Mouse (Mus musculus) monocyte, adult 5-6 weeks (primary cell): ENCODE measurements around the gene Sarm1. TPM values are rescaled to one million over a fixed set of nuclear protein-coding genes. Genes with fewer than 3 reads are reported as not detected.

Experiments
- ATAC-seq: fragments of 153-309, 156-312 bp; replicated peaks from 2 replicates; pipeline ENCODE4 v1.8.0; 2017; ENCODE audit warnings: mild to moderate bottlenecking; ENCODE audit not compliant: low TSS enrichment, insufficient number of reproducible peaks, severe bottlenecking, poor library complexity, low FRiP score
- total RNA-seq: library from RNA; stranded (forward); fragments of 200-1000, 200-491, 200-594 nt; gene quantifications from 3 replicates; pipeline ENCODE4 v1.2.3, GENCODE M21; 2017

Gene Sarm1
- total RNA-seq, 1 experiment from 2014 or later: not detected

DNA sequence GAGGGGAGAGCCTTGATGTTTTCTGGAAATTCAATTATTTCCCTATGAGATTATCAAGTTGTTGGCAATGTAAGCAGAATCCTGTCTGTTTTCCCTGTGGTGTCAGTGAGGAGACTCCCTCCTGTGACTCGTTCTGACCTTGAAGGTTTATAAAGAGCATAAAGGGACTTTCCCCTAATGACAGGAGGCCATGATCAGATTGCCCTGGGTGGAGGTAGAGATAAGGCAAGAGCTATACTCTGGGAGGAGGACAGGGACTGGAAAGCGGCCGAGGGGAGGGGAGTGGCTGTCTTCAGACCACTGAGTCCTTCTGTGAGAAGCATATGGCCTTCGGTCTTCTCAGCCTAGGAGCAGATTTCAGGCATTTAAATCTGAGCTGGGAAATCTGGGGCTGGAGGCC, 63.5 kb downstream of the Sarm1 start:
- ATAC-seq: no peak

GRCm38 (mm10) chr11:78431176-78431575, 66.4 kb downstream of the Sarm1 start:
- no peak for ATAC-seq

- ATAC-seq: no peak
Measured at GRCm38 (mm10) chr11:78430195-78430878, 67.2 kb downstream of the Sarm1 start.

- no peak for ATAC-seq
Measured at GRCm38 (mm10) chr11:78428309-78428708, 69.2 kb downstream of the Sarm1 start.

DNA sequence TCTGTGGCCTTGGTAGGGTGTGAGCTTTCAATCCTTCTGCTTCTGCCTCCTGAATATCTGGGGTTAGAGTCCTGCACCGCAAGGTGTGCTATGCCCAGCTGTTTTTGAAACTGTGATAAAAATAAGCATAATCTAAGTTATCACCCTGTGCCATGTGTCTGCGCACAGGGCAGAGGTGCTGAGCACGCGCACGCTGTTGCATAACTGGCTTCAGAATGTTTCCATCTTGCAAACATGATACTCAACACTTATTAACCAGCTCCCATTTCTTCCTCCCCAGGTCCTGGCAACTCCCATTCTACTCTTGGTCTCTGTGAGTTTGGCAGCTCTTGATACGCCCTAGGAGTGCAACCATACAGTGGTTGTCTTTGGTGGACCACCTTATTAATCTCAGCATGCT, 69.9 kb downstream of the Sarm1 start:
- no peak for ATAC-seq

DNA sequence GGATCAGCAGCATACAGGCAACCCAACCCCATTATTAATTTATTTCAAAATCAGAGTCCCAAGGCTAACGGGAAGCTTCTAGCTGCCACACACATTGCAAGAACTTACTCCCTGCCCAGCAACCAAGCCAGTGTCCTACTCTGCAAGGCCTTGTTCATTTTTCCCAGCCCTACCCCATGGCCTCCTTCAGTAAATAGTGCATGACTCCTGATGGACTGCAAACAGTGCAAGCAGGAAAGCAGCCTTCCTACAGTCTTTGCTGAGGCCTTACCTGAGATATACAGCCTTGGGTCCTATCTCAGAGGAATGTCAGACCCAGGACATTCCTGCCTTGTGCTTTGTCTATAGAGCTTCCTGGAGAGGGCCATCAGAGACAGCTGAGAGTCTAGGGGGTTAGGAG, 72.0 kb downstream of the Sarm1 start:
- ATAC-seq: no peak

GRCm38 (mm10) chr11:78424352-78424751, 73.2 kb downstream of the Sarm1 start:
- ATAC-seq: no peak

Other genes with a start within 250 kb of the Sarm1 start
- 77.6 to 107 TPM (median 97.1 TPM) in 3 replicates for gene 2610507B11Rik, start 236.0 kb downstream of the Sarm1 start, total RNA-seq
- 1.2 TPM in 1 of 3 replicates, not detected in the others for gene BC030499, start 206.9 kb downstream of the Sarm1 start, total RNA-seq
- gene Spag5, start 196.2 kb downstream of the Sarm1 start, total RNA-seq: 0.64 to 3.1 TPM (median 1.4 TPM) in 3 replicates
- 0.78 to 8.6 TPM (median 1.3 TPM) in 3 replicates for gene Aldoc, start 174.8 kb downstream of the Sarm1 start, total RNA-seq
- 17.5 to 25.1 TPM (median 18.5 TPM) in 3 replicates for gene Pigs, start 169.3 kb downstream of the Sarm1 start, total RNA-seq
- 88.0 to 122 TPM (median 99.7 TPM) in 3 replicates for gene Unc119, start 154.3 kb downstream of the Sarm1 start, total RNA-seq
- gene Foxn1, start 111.2 kb downstream of the Sarm1 start, total RNA-seq: not detected in 3 replicates
- not detected in 3 replicates for gene Slc13a2, start 75.5 kb downstream of the Sarm1 start, total RNA-seq
- gene Slc46a1, start 32.1 kb downstream of the Sarm1 start, total RNA-seq: 0.38 to 0.58 TPM in 2 of 3 replicates, not detected in the other
- gene Vtn, start 1.3 kb upstream of the Sarm1 start, total RNA-seq: not detected in 3 replicates
- not detected in 3 replicates for gene Sebox, start 5.7 kb upstream of the Sarm1 start, total RNA-seq
- 23.4 to 38.7 TPM (median 34.2 TPM) in 3 replicates for gene Tmem199, start 14.4 kb upstream of the Sarm1 start, total RNA-seq
- gene Poldip2, start 14.4 kb upstream of the Sarm1 start, total RNA-seq: 18.0 to 27.4 TPM (median 21.5 TPM) in 3 replicates
- gene Tnfaip1, start 38.6 kb upstream of the Sarm1 start, total RNA-seq: 5.4 to 8.8 TPM (median 8.3 TPM) in 3 replicates
- gene Ift20, start 38.6 kb upstream of the Sarm1 start, total RNA-seq: 133 to 162 TPM (median 149 TPM) in 3 replicates
- gene Tmem97, start 53.0 kb upstream of the Sarm1 start, total RNA-seq: 1.8 to 6.2 TPM (median 4.5 TPM) in 3 replicates
- 22.7 to 69.9 TPM (median 36.2 TPM) in 3 replicates for gene Nlk, start 199.6 kb upstream of the Sarm1 start, total RNA-seq